Mouse (Mus musculus) liver, embryonic 16.5 days (tissue): ENCODE results near the gene Anp32e. TPM values are rescaled to one million over a fixed set of nuclear protein-coding genes. Genes with fewer than 3 reads are reported as not detected.
"Not testable (repeated sequence)": the region's sequence is repeated elsewhere in the genome, so short reads cannot be mapped to it uniquely, and the experiment has no call there.

Source experiments
- ATAC-seq: fragments of 200-750 bp; cut with Nextera tagmentation; 2 replicates; pipeline ENCODE4 v1.8.0; 2017; ENCODE audit warnings: low read depth, mild to moderate bottlenecking, moderate number of reproducible peaks, moderate library complexity
- H3K27ac ChIP-seq: fragments of 300-500 bp; sonication (generic); 2 replicates; pipeline ENCODE4 v1.5.1; 2014; ENCODE audit warnings: mild to moderate bottlenecking, low read length
- H3K27me3 ChIP-seq: fragments of 300-500 bp; sonication (generic); 2 replicates; pipeline ENCODE4 v1.6.1; 2014; ENCODE audit warnings: low read depth, low read length, mixed read lengths; ENCODE audit not compliant: control insufficient read depth, insufficient read depth
- H3K36me3 ChIP-seq: fragments of 300-500 bp; sonication (generic); 2 replicates; pipeline ENCODE4 v1.6.1; 2014; ENCODE audit warnings: mild to moderate bottlenecking; ENCODE audit not compliant: control insufficient read depth, insufficient read depth
- H3K4me1 ChIP-seq: fragments of 300-500 bp; sonication (generic); 2 replicates; pipeline ENCODE4 v1.6.1; 2014; ENCODE audit warnings: low read depth, low read length, mixed read lengths; ENCODE audit not compliant: control insufficient read depth
- H3K4me2 ChIP-seq: fragments of 300-500 bp; sonication (generic); 2 replicates; pipeline ENCODE4 v1.6.1; 2014; ENCODE audit warnings: low read depth, low read length, mixed read lengths
- H3K4me3 ChIP-seq: fragments of 300-500 bp; sonication (generic); 2 replicates; pipeline ENCODE4 v1.5.1; 2014; ENCODE audit warnings: low read depth, mild to moderate bottlenecking, low read length
- H3K9ac ChIP-seq: fragments of 300-500 bp; sonication (generic); 2 replicates; pipeline ENCODE4 v1.6.1; 2014; ENCODE audit warnings: low read depth, low read length
- H3K9me3 ChIP-seq: fragments of 300-500 bp; sonication (generic); replicated peaks from 2 replicates; pipeline ENCODE4 v1.6.1; 2016; ENCODE audit warnings: low read length; ENCODE audit not compliant: control insufficient read depth
- WGBS: fragments of 180-500 bp; shearing (Covaris S2); extraction: QIAGEN DNeasy Blood & Tissue Kit; methylation state at CpG from one replicate; pipeline ENCODE4 v1.1.7; 2014; ENCODE audit not compliant: insufficient replicate concordance; 5-methylcytosine and 5-hydroxymethylcytosine counted together
- polyA plus RNA-seq: library from polyadenylated mRNA; unstranded; fragments of >200 nt; fragmentation: Nextera tagmentation; extraction: Ambion mirVana; gene quantifications from 2 replicates; pipeline ENCODE4 v1.2.1, GENCODE M21; 2015

Anp32e gene
- polyA plus RNA-seq, 1 experiment from 2014 or later = 118 TPM

GRCm38 (mm10) chr3:95957359-95958148 lies 28.5 kb downstream of the Anp32e start:
- WGBS = 26% methylated on average over 8 of the region's 8 CpGs
- Histone ChIP-seq H3K9ac (no peak overlapping the region), H3K4me3 (no peak overlapping the region), H3K36me3 (no peaks in the 10 kb centered on the region), H3K27me3 (no peaks in the 10 kb centered on the region), H3K27ac (no peak overlapping the region), H3K9me3 (no peaks in the 10 kb centered on the region), H3K4me2 (no peak overlapping the region), H3K4me1 (peaks cover 9% of the 10 kb centered on the region)
- no peak for ATAC-seq

DNA sequence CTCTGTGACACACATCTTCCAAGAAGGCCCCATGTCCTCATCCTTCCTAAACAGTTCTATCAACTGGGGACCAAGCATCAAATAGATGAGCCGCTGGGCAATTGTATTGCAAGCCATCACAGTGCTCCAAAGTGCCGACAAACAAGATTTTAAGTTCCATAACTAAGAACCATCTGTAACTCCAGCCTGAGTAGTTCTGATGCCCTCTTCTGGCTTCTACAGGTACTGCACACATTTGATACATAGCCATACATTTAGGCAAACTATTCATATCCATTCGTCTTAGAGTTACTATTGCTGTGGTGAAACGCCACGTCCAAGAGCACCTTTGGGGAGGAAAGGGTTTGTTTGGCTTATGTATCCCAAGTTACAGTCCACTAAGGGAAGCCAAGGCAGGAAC lies 30.0 kb downstream of the Anp32e start:
- Histone ChIP-seq H3K27ac (no peak overlapping the region), H3K4me3 (no peak overlapping the region), H3K4me1 (peaks cover 9% of the 10 kb centered on the region), H3K9ac (no peak overlapping the region), H3K4me2 (no peak overlapping the region), H3K27me3 (no peaks in the 10 kb centered on the region), H3K36me3 (no peaks in the 10 kb centered on the region), H3K9me3 (no peaks in the 10 kb centered on the region)
- 69% methylated on average over 5 of the region's 5 CpGs for WGBS
- ATAC-seq = no peak

GRCm38 (mm10) chr3:95959807-95960206 lies 30.8 kb downstream of the Anp32e start:
- H3K4me2 ChIP-seq = no peak overlapping the region
- H3K36me3 ChIP-seq = no peaks in the 10 kb centered on the region
- H3K4me3 ChIP-seq = no peak overlapping the region
- ATAC-seq = no peak
- WGBS = 79% methylated on average over 1 of the region's 1 CpGs
- H3K27me3 ChIP-seq = no peaks in the 10 kb centered on the region
- peaks cover 9% of the 10 kb centered on the region for H3K4me1 ChIP-seq
- H3K27ac ChIP-seq = no peak overlapping the region
- no peaks in the 10 kb centered on the region for H3K9me3 ChIP-seq
- H3K9ac ChIP-seq = no peak overlapping the region

- 71% methylated on average over 8 of the region's 8 CpGs for WGBS
- not testable (repeated sequence) for H3K9me3 ChIP-seq, H3K36me3 ChIP-seq, H3K9ac ChIP-seq, H3K4me1 ChIP-seq, H3K27me3 ChIP-seq, H3K4me3 ChIP-seq, ATAC-seq, H3K4me2 ChIP-seq, H3K27ac ChIP-seq
Measured at GRCm38 (mm10) chr3:95962182-95962581, 33.1 kb downstream of the Anp32e start.

- Histone ChIP-seq H3K4me1 (no peaks in the 10 kb centered on the region), H3K36me3 (no peaks in the 10 kb centered on the region), H3K4me3 (no peak overlapping the region), H3K9ac (no peak overlapping the region), H3K27ac (no peak overlapping the region), H3K27me3 (no peaks in the 10 kb centered on the region; the same call in 1 of the 2 replicates), H3K4me2 (no peak overlapping the region), H3K9me3 (no peaks in the 10 kb centered on the region)
- ATAC-seq = no peak
- 33% methylated on average over 2 of the region's 2 CpGs for WGBS
Measured at GRCm38 (mm10) chr3:95963230-95963629, 34.2 kb downstream of the Anp32e start.

GRCm38 (mm10) chr3:95963681-95964080 lies 34.6 kb downstream of the Anp32e start:
- Histone ChIP-seq H3K27me3 (no peaks in the 10 kb centered on the region; the same call in 1 of the 2 replicates), H3K27ac (no peak overlapping the region), H3K4me1 (no peaks in the 10 kb centered on the region), H3K9ac (no peak overlapping the region), H3K9me3 (no peaks in the 10 kb centered on the region), H3K4me3 (no peak overlapping the region), H3K4me2 (no peak overlapping the region), H3K36me3 (no peaks in the 10 kb centered on the region)
- ATAC-seq = no peak
- WGBS = 33% methylated on average over 4 of the region's 4 CpGs

DNA sequence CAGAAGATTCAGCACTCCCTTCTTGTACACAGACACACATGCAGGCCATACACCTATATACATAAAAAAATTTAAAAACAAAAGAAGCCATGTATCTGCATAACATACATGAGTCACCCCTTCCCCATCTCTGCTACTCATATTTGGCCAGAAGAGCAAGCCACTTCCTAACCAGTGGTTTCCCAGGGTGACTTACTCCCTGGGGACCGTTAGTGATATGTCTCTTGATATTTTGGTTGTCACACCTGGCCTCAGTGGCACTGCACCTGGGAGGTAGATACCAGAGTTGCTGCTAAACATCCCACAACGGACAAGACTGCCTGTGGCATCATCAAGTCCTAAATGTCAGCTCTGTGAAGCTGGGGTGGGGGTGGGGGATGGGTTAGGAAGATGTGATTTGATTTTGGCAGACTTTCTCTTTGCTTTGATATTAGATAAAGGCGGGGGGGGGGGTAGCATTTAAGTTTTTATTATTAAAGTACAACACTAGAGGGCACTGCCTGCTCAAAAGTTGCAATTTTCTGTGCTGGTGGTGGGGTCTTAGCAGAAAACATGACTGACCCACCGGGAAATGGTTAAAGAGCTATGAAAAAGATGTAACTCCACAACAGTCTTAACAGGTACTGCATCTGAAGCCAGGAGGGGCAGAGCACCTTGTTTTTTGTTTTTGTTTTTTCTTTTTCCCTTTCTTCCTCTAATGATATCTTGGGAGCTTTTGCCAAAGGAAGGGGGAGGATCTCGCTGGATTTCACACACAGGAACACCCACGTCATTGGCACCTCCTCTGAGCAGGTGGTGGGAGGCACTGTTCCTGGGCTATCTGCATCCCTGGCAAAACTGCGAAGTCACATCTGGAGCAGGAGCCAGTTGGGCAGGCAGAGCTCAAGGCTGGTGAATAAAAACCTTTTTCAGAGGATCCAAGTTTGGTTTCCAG lies 36.7 kb downstream of the Anp32e start:
- no peak overlapping the region for H3K27ac ChIP-seq
- no peaks in the 10 kb centered on the region; the same call in 1 of the 2 replicates for H3K27me3 ChIP-seq
- WGBS = 10% methylated on average over 7 of the region's 7 CpGs
- H3K9me3 ChIP-seq = no peaks in the 10 kb centered on the region
- no peak overlapping the region for H3K9ac ChIP-seq
- H3K4me1 ChIP-seq = no peaks in the 10 kb centered on the region
- H3K4me2 ChIP-seq = no peak overlapping the region
- ATAC-seq = no peak
- no peaks in the 10 kb centered on the region for H3K36me3 ChIP-seq
- H3K4me3 ChIP-seq = no peak overlapping the region

GRCm38 (mm10) chr3:95969277-95969676 lies 40.2 kb downstream of the Anp32e start:
- ATAC-seq = no peak
- Histone ChIP-seq H3K4me2 (no peak overlapping the region), H3K27ac (no peak overlapping the region), H3K4me3 (no peak overlapping the region), H3K9ac (no peak overlapping the region), H3K27me3 (peaks cover 23% of the 10 kb centered on the region), H3K36me3 (no peaks in the 10 kb centered on the region), H3K9me3 (no peaks in the 10 kb centered on the region), H3K4me1 (no peaks in the 10 kb centered on the region)
- 70% methylated on average over 1 of the region's 1 CpGs for WGBS

DNA sequence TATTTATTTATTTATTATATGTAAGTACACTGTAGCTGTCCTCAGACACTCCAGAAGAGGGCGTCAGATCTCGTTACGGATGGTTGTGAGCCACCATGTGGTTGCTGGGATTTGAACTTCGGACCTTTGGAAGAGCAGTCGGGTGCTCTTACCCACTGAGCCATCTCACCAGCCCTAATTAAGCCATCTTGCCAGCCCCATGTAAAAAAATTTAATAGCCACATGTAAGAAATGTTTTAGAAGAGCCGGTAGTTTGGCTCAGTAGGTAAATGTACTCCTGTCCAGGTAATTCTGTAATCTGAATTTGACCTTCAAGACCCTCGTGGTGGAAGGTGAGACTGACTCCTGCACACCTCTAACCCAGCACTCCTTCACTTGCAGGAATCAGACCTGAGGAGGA lies 41.6 kb downstream of the Anp32e start:
- H3K9ac ChIP-seq, H3K4me2 ChIP-seq, H3K4me3 ChIP-seq, H3K27ac ChIP-seq, H3K4me1 ChIP-seq, H3K9me3 ChIP-seq, ATAC-seq, H3K36me3 ChIP-seq: not testable (repeated sequence)
- 46% methylated on average over 6 of the region's 7 CpGs for WGBS
- peaks cover 26% of the 10 kb centered on the region for H3K27me3 ChIP-seq
